Mouse (Mus musculus): ENCODE data around the gene Serpinb6b.

Serpinb6b gene

GRCm38 (mm10) chr13:32974889-32975460 is 10.0 kb downstream of the Serpinb6b start:
- peak; percentile 35 for DNase-seq

GRCm38 (mm10) chr13:32975710-32976109 is 10.7 kb downstream of the Serpinb6b start:
- peak; percentile 87 for DNase-seq

GRCm38 (mm10) chr13:32982556-32983042 is 17.6 kb downstream of the Serpinb6b start:
- peak; percentile 24 for DNase-seq

GRCm38 (mm10) chr13:32986256-32986655 is 21.2 kb downstream of the Serpinb6b start:
- DNase-seq, result no peak

GRCm38 (mm10) chr13:32993152-32993893 is 28.3 kb downstream of the Serpinb6b start:
- DNase-seq, result peak; percentile 84

- no peak for DNase-seq
Observed at GRCm38 (mm10) chr13:32993894-32994242, 28.9 kb downstream of the Serpinb6b start.

- peak; percentile 83 for DNase-seq
Observed at GRCm38 (mm10) chr13:32995051-32995450, 30.0 kb downstream of the Serpinb6b start.

GRCm38 (mm10) chr13:33001341-33001740 is 36.3 kb downstream of the Serpinb6b start:
- DNase-seq, result peak; percentile 30

- no peak for DNase-seq
Observed at GRCm38 (mm10) chr13:33002950-33003349, 37.9 kb downstream of the Serpinb6b start, which contains the start of gene Serpinb9. Gene Serpinb9, plus strand, starts transcription at chr13:33003250.

- peak; percentile 59 for DNase-seq
Observed at GRCm38 (mm10) chr13:33003523-33004413, 38.8 kb downstream of the Serpinb6b start.

- peak; percentile 99 for DNase-seq
Observed at GRCm38 (mm10) chr13:33004414-33005105, 39.6 kb downstream of the Serpinb6b start.

GRCm38 (mm10) chr13:33005501-33006075 is 40.6 kb downstream of the Serpinb6b start:
- DNase-seq, result peak; percentile 91

- DNase-seq, result peak; percentile 72
Observed at GRCm38 (mm10) chr13:33006555-33006954, 41.5 kb downstream of the Serpinb6b start.

- DNase-seq, result no peak
Observed at GRCm38 (mm10) chr13:33012395-33012794, 47.4 kb downstream of the Serpinb6b start.

- peak; percentile 49 for DNase-seq
Observed at GRCm38 (mm10) chr13:33013271-33013670, 48.3 kb downstream of the Serpinb6b start.

- peak; percentile 90 for DNase-seq
Observed at GRCm38 (mm10) chr13:33022371-33022770, 57.4 kb downstream of the Serpinb6b start.

GRCm38 (mm10) chr13:33026427-33027057 is 61.5 kb downstream of the Serpinb6b start:
- peak; percentile 29 for DNase-seq

- DNase-seq, result peak; percentile 58
Observed at GRCm38 (mm10) chr13:33027244-33027643, 62.2 kb downstream of the Serpinb6b start, which contains the start of gene Serpinb9b. Gene Serpinb9b, plus strand, starts transcription at chr13:33027416.

GRCm38 (mm10) chr13:33028146-33028545 is 63.1 kb downstream of the Serpinb6b start:
- DNase-seq, result no peak

- peak; percentile 90 for DNase-seq
Observed at GRCm38 (mm10) chr13:33028550-33028949, 63.5 kb downstream of the Serpinb6b start.
